Mouse (Mus musculus) large intestine, adult 2 months (tissue): ENCODE results near the gene Spcs2. TPM values are rescaled to one million over a fixed set of nuclear protein-coding genes. Genes with fewer than 3 reads are reported as not detected.

ENCODE experiments used
- DNase-seq: peaks from one replicate; pipeline ENCODE4 v3.0.0-alpha.2; 2012; ENCODE audit warnings: low read depth, low spot score
- WGBS: fragments of 180-500 bp; shearing (Covaris S2); methylation state at CpG from one replicate; pipeline ENCODE4 v1.1.7; 2018; 5-methylcytosine and 5-hydroxymethylcytosine counted together
- polyA plus RNA-seq: library from polyadenylated mRNA; depleted of rRNA; stranded (reverse); fragments of >200 nt; gene quantifications from 2 replicates; pipeline ENCODE4 v1.2.3, GENCODE M21; 2012

Gene Spcs2
- polyA plus RNA-seq, 1 experiment: 60.5 TPM

- WGBS: 55% methylated on average over 4 of the region's 4 CpGs
- DNase-seq: no peak
Observed at GRCm38 (mm10) chr7:99869296-99869695, 6.0 kb upstream of the Spcs2 start.

GRCm38 (mm10) chr7:99865219-99865618 lies 2.0 kb upstream of the Spcs2 start:
- DNase-seq: no peak
- WGBS: 50% methylated on average over 3 of the region's 3 CpGs

- no peak for DNase-seq
- 64% methylated on average over 11 of the region's 11 CpGs for WGBS
Observed at GRCm38 (mm10) chr7:99864241-99865028, 1.2 kb upstream of the Spcs2 start.

GRCm38 (mm10) chr7:99858813-99859585 lies 4.3 kb downstream of the Spcs2 start, which contains the start of gene Xrra1:
Gene Xrra1 (plus strand): TSS chr7:99859116.
- DNase-seq: peak; percentile 97
- WGBS: 1% methylated on average over 42 of the region's 42 CpGs

- under 1% methylated on average over 19 of the region's 19 CpGs for WGBS
- DNase-seq: no peak
Observed at GRCm38 (mm10) chr7:99858175-99858812, 5.0 kb downstream of the Spcs2 start.

GRCm38 (mm10) chr7:99856266-99856861 lies 6.9 kb downstream of the Spcs2 start:
- WGBS: 79% methylated on average over 14 of the region's 14 CpGs

GRCm38 (mm10) chr7:99854311-99854710 lies 9.0 kb downstream of the Spcs2 start:
- DNase-seq: no peak
- 83% methylated on average over 4 of the region's 4 CpGs for WGBS

More at GRCm38 (mm10) chr7:99856266-99856861, 6.9 kb downstream of the Spcs2 start:
- DNase-seq: no peak

- no peak for DNase-seq
- 81% methylated on average over 7 of the region's 7 CpGs for WGBS
Observed at GRCm38 (mm10) chr7:99853350-99853749, 9.9 kb downstream of the Spcs2 start.

- no peak for DNase-seq
- 79% methylated on average over 6 of the region's 6 CpGs for WGBS
Observed at GRCm38 (mm10) chr7:99851618-99852017, 11.6 kb downstream of the Spcs2 start.

- WGBS: 54% methylated on average over 1 of the region's 1 CpGs
Observed at GRCm38 (mm10) chr7:99851121-99851520, 12.1 kb downstream of the Spcs2 start.

GRCm38 (mm10) chr7:99850534-99850933 lies 12.7 kb downstream of the Spcs2 start:
- 92% methylated on average over 5 of the region's 5 CpGs for WGBS
- no peak for DNase-seq

More at GRCm38 (mm10) chr7:99851121-99851520, 12.1 kb downstream of the Spcs2 start:
- no peak for DNase-seq

GRCm38 (mm10) chr7:99845533-99846236 lies 17.6 kb downstream of the Spcs2 start:
- WGBS: 74% methylated on average over 8 of the region's 8 CpGs
- DNase-seq: no peak

GRCm38 (mm10) chr7:99838241-99838640 lies 25.0 kb downstream of the Spcs2 start:
- no peak for DNase-seq
- 71% methylated on average over 3 of the region's 3 CpGs for WGBS

GRCm38 (mm10) chr7:99837358-99838071 lies 25.7 kb downstream of the Spcs2 start:
- WGBS: 45% methylated on average over 6 of the region's 6 CpGs
- DNase-seq: no peak

- WGBS: 54% methylated on average over 4 of the region's 4 CpGs
- DNase-seq: no peak
Observed at GRCm38 (mm10) chr7:99836781-99837180, 26.5 kb downstream of the Spcs2 start.

GRCm38 (mm10) chr7:99834314-99834853 lies 28.9 kb downstream of the Spcs2 start:
- 73% methylated on average over 5 of the region's 5 CpGs for WGBS

GRCm38 (mm10) chr7:99833846-99834222 lies 29.4 kb downstream of the Spcs2 start:
- 69% methylated on average over 2 of the region's 2 CpGs for WGBS
- no peak for DNase-seq

More at GRCm38 (mm10) chr7:99834314-99834853, 28.9 kb downstream of the Spcs2 start:
- DNase-seq: no peak

GRCm38 (mm10) chr7:99833115-99833845 lies 30.0 kb downstream of the Spcs2 start:
- WGBS: 65% methylated on average over 5 of the region's 5 CpGs
- DNase-seq: no peak
